Mouse (Mus musculus) hindbrain, embryonic 15.5 days (tissue): ENCODE data around the gene Madcam1. TPM values are rescaled to one million over a fixed set of nuclear protein-coding genes. Genes with fewer than 3 reads are reported as not detected.
A peak's percentile ranks its signal among the peaks of the same experiment; 100 is the strongest.

Source experiments
- ATAC-seq: fragments of 200-750 bp; cut with Nextera tagmentation; 2 replicates; pipeline ENCODE4 v1.8.0; 2017; ENCODE audit warnings: low read depth, moderate number of reproducible peaks, moderate TSS enrichment; ENCODE audit not compliant: low FRiP score
- H3K27ac ChIP-seq: fragments of 300-500 bp; sonication (generic); replicated peaks from 2 replicates; pipeline ENCODE4 v1.5.1; 2015; ENCODE audit warnings: mild to moderate bottlenecking, inconsistent platforms
- H3K27me3 ChIP-seq: fragments of 300-500 bp; sonication (generic); 2 replicates; pipeline ENCODE4 v1.6.1; 2015; ENCODE audit warnings: control low read depth, inconsistent platforms
- H3K36me3 ChIP-seq: fragments of 300-500 bp; sonication (generic); 2 replicates; pipeline ENCODE4 v1.6.1; 2015; ENCODE audit warnings: control low read depth, inconsistent platforms
- H3K4me1 ChIP-seq: fragments of 300-500 bp; sonication (generic); replicated peaks from 2 replicates; pipeline ENCODE4 v1.6.1; 2015; ENCODE audit warnings: control low read depth, inconsistent platforms
- H3K4me2 ChIP-seq: fragments of 300-500 bp; sonication (generic); 2 replicates; pipeline ENCODE4 v1.6.1; 2015; ENCODE audit warnings: moderate library complexity, mild to moderate bottlenecking, inconsistent platforms
- H3K4me3 ChIP-seq: fragments of 300-500 bp; sonication (generic); 2 replicates; pipeline ENCODE4 v1.5.1; 2015; ENCODE audit warnings: mild to moderate bottlenecking, inconsistent platforms
- H3K9ac ChIP-seq: fragments of 300-500 bp; sonication (generic); 2 replicates; pipeline ENCODE4 v1.6.1; 2015; ENCODE audit warnings: inconsistent platforms
- H3K9me3 ChIP-seq: fragments of 300-500 bp; sonication (generic); 2 replicates; pipeline ENCODE4 v1.6.1; 2016; ENCODE audit warnings: control low read depth, inconsistent platforms
- whole genome bisulfite sequencing: fragments of 180-500 bp; shearing (Covaris S2); methylation state at CpG from one replicate; pipeline ENCODE4 v1.1.7; 2015; 5-methylcytosine and 5-hydroxymethylcytosine counted together
- polyA plus RNA-seq: library from polyadenylated mRNA; unstranded; fragments of >200 nt; fragmentation: Nextera tagmentation; extraction: Ambion mirVana; gene quantifications from 2 replicates; pipeline ENCODE4 v1.2.1, GENCODE M21; 2015

Madcam1 gene
- polyA plus RNA-seq, 1 experiment from 2014 or later = 0.87 TPM

GRCm38 (mm10) chr10:79638486-79639204 is 25.7 kb upstream of the Madcam1 start:
- Histone ChIP-seq H3K36me3 (no peaks in the 10 kb centered on the region), H3K4me1 (peaks cover 29% of the 10 kb centered on the region), H3K4me2 (peak overlapping the region; percentile 93), H3K4me3 (peak overlapping the region; percentile 76; the same call in 1 of the 2 replicates), H3K27me3 (no peaks in the 10 kb centered on the region), H3K9ac (peak overlapping the region; percentile 78), H3K9me3 (no peaks in the 10 kb centered on the region), H3K27ac (peak overlapping the region; percentile 94)
- 3% methylated on average over 23 of the region's 23 CpGs for WGBS
- peak; percentile 23; the same call in 1 of the 2 replicates for ATAC-seq

GRCm38 (mm10) chr10:79645711-79646110 is 18.6 kb upstream of the Madcam1 start, which contains the start of gene Odf3l2:
Odf3l2 (minus strand) TSS chr10:79645738.
- Histone ChIP-seq H3K4me1 (no peaks in the 10 kb centered on the region), H3K9ac (no peak within 1 kb of the TSS), H3K9me3 (no peaks in the 10 kb centered on the region), H3K4me3 (no peak within 1 kb of the TSS), H3K36me3 (no peaks in the 10 kb centered on the region), H3K27ac (no peak within 1 kb of the TSS), H3K4me2 (no peak within 1 kb of the TSS), H3K27me3 (0 out of 2 replicates have a peak, but pooled peaks cover 2% of the 10 kb centered on the region)
- ATAC-seq = no peak
- WGBS = 72% methylated on average over 8 of the region's 8 CpGs

DNA sequence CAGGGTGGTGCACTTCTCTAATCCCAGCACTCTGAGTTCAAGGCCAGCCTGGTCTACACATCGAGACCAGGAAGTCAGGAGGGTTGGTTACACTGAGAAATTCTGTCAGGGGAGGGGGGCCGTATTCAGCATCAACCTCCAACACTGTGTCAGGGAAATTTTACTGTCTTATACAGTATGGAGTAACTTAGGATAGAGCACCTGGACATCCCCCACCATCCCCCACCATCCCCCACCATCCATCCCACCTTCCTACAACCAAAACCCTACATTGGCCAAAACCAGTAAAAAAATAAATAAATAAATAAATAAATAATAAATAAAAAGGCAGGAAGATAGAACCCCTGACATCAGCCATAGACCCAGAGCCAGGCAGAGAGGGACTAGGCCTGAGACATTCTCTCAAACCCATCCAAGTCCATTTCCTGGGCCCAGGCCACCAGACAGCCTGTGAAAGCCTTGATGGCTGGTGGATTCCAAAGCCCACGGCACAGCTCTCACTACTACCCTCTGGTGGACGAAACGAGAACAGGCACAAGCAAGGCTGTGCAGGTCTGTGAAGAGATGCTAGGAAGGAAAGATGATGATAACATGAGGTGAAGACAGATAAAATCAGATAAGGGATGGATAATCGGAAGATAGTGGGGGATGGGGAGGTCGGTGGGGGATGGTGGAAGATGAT is 15.1 kb upstream of the Madcam1 start:
- Histone ChIP-seq H3K27me3 (0 out of 2 replicates have a peak, but pooled peaks cover 5% of the 10 kb centered on the region), H3K4me1 (peaks cover 2% of the 10 kb centered on the region), H3K9ac (no peak overlapping the region), H3K4me2 (no peak overlapping the region), H3K9me3 (no peaks in the 10 kb centered on the region), H3K4me3 (no peak overlapping the region), H3K27ac (no peak overlapping the region), H3K36me3 (no peaks in the 10 kb centered on the region)
- 31% methylated on average over 7 of the region's 7 CpGs for WGBS
- peak; percentile 65; the same call in 1 of the 2 replicates for ATAC-seq

DNA sequence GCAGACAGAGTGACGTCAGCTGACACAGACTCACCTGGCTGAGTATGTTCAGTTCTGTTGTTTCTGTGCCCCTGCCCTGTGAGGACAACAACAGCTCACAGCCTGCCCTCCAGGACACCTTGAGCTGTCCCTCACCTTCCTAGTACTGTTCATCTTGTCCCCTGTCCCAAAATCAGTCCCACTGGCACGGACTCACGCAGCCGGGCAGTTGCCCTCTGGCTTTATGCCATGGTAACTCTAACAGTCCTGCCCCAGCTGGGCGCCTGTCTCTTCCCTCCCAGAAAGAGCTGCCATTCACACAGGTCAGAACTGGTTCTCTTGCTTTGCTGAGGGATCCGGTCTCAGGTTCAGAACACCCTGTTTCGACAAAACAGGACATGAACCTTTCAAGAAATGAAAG is 11.6 kb upstream of the Madcam1 start:
- Histone ChIP-seq H3K9ac (no peak overlapping the region), H3K9me3 (no peaks in the 10 kb centered on the region), H3K27me3 (0 out of 2 replicates have a peak, but pooled peaks cover 5% of the 10 kb centered on the region), H3K4me2 (no peak overlapping the region), H3K27ac (no peak overlapping the region), H3K4me1 (peaks cover 17% of the 10 kb centered on the region), H3K4me3 (no peak overlapping the region), H3K36me3 (no peaks in the 10 kb centered on the region)
- whole genome bisulfite sequencing = 75% methylated on average over 7 of the region's 7 CpGs
- ATAC-seq = no peak

DNA sequence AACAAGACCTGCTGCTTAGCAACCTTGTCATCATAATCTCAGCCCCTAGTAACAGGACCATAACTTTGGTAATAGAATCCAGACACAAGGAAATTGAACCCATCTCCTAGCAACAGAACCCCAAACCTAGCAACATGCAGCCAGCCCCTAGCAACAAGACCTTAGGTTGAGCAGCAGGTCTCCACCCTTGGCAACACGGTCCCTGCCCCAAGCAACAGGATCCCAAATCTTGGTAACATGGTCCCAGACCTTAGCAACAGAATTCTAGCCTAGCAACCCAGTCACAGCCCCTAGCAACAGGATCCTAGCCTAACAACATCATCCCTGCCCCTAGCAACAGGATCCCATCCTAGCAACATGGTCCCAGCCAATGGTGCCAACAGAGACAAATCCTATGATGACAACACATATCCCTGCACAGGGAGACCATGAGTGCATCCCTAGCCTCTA is 9.4 kb upstream of the Madcam1 start:
- peaks cover 17% of the 10 kb centered on the region for H3K4me1 ChIP-seq
- ATAC-seq = peak; percentile 87
- H3K9ac ChIP-seq = no peak overlapping the region
- H3K4me3 ChIP-seq = no peak overlapping the region
- H3K4me2 ChIP-seq = no peak overlapping the region
- H3K27me3 ChIP-seq = 0 out of 2 replicates have a peak, but pooled peaks cover 4% of the 10 kb centered on the region
- H3K9me3 ChIP-seq = no peaks in the 10 kb centered on the region
- H3K27ac ChIP-seq = peak overlapping the region; percentile 73
- no peaks in the 10 kb centered on the region for H3K36me3 ChIP-seq
- WGBS = 4% methylated on average over 1 of the region's 1 CpGs

DNA sequence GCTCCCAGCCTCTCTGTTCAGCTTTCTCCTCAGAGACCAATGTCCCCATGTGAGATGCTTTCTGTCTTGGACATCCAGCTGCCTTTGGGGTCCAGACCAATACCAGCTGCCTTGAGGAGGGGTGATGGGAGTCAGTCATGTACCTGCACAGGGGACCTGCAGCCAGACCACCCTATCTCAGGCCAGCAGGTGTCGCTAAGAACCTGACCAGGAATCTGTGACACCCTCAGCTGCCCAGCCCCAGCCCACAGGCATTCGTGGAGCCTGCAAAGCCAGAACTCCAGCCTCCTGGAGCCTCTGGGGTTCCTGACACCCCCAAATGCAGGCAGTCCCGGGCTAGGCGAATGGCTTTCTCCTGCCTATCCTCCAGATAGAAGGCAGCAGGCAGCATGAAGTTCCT is 5.5 kb upstream of the Madcam1 start:
- no peaks in the 10 kb centered on the region for H3K9me3 ChIP-seq
- no peaks in the 10 kb centered on the region for H3K27me3 ChIP-seq
- peaks cover 17% of the 10 kb centered on the region for H3K4me1 ChIP-seq
- H3K27ac ChIP-seq = no peak overlapping the region
- no peak overlapping the region for H3K4me2 ChIP-seq
- WGBS = 18% methylated on average over 4 of the region's 4 CpGs
- ATAC-seq = no peak
- H3K4me3 ChIP-seq = no peak overlapping the region
- H3K36me3 ChIP-seq = no peaks in the 10 kb centered on the region
- no peak overlapping the region for H3K9ac ChIP-seq

- 78% methylated on average over 2 of the region's 2 CpGs for WGBS
- no peak for ATAC-seq
- H3K9ac ChIP-seq = no peak overlapping the region
- H3K36me3 ChIP-seq = no peaks in the 10 kb centered on the region
- no peaks in the 10 kb centered on the region for H3K9me3 ChIP-seq
- H3K27me3 ChIP-seq = no peaks in the 10 kb centered on the region
- H3K27ac ChIP-seq = no peak overlapping the region
- H3K4me1 ChIP-seq = peaks cover 4% of the 10 kb centered on the region
- H3K4me2 ChIP-seq = no peak overlapping the region
- no peak overlapping the region for H3K4me3 ChIP-seq
These were observed 4.1 kb upstream of the Madcam1 start for GRCm38 (mm10) chr10:79660298-79660697.

DNA sequence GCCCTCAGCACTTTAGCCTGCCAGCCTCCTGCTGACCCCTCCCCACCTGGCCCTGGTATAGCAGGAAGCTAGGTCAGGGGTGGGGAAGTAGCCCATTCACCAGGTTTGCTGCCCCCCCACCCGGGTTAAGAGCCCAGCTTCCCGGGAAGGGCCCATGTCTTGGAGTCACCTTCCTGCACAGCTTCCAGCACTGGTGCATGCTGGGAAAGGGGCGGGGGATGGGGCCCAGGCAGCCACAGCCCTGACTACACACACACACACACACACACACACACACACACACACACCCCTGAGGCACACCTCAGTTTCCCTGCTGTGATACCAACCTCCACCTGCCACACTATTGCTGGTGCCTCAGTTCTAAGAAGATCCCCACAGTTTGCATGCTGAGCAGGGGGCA is 2.5 kb upstream of the Madcam1 start:
- Histone ChIP-seq H3K27ac (no peak overlapping the region), H3K9ac (no peak overlapping the region), H3K27me3 (no peaks in the 10 kb centered on the region), H3K4me2 (no peak overlapping the region), H3K4me3 (no peak overlapping the region), H3K4me1 (no peaks in the 10 kb centered on the region), H3K36me3 (no peaks in the 10 kb centered on the region), H3K9me3 (no peaks in the 10 kb centered on the region)
- ATAC-seq = no peak
- 48% methylated on average over 3 of the region's 3 CpGs for WGBS

- no peak for ATAC-seq
- 87% methylated on average over 8 of the region's 8 CpGs for WGBS
- H3K36me3 ChIP-seq = no peaks in the 10 kb centered on the region
- no peak overlapping the region for H3K27ac ChIP-seq
- H3K9ac ChIP-seq = no peak overlapping the region
- H3K4me1 ChIP-seq = peaks cover 10% of the 10 kb centered on the region
- H3K27me3 ChIP-seq = no peaks in the 10 kb centered on the region
- no peak overlapping the region for H3K4me3 ChIP-seq
- H3K4me2 ChIP-seq = no peak overlapping the region
- no peaks in the 10 kb centered on the region for H3K9me3 ChIP-seq
These were observed 692 bp downstream of the Madcam1 start for GRCm38 (mm10) chr10:79665051-79665450.

- H3K4me3 ChIP-seq = no peak overlapping the region
- no peak overlapping the region for H3K9ac ChIP-seq
- no peak overlapping the region for H3K27ac ChIP-seq
- no peaks in the 10 kb centered on the region for H3K36me3 ChIP-seq
- no peaks in the 10 kb centered on the region for H3K27me3 ChIP-seq
- ATAC-seq = no peak
- no peaks in the 10 kb centered on the region for H3K9me3 ChIP-seq
- no peak overlapping the region for H3K4me2 ChIP-seq
- WGBS = 70% methylated on average over 9 of the region's 9 CpGs
- peaks cover 24% of the 10 kb centered on the region for H3K4me1 ChIP-seq
These were observed 2.1 kb downstream of the Madcam1 start for GRCm38 (mm10) chr10:79666493-79666892.

DNA sequence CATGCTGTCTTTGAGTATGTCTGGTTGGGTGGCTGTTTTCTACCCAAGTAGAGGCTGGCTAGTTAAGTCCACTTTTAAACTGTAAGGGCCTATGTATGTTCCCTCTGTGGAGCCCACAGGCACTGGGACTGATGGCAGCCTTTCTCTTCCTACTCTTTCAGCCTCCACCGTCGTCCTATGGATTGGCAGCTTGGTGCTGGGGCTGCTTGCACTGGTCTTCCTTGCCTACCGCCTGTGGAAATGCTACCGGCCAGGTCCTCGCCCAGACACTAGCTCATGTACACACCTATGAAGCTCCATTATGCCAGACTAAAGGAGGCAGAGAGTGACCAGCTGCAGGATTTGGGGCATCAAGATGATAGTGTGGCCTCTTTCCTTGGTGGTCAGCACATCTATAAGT is 3.7 kb downstream of the Madcam1 start:
- ATAC-seq = no peak
- no peaks in the 10 kb centered on the region for H3K27me3 ChIP-seq
- peak overlapping the region; percentile 87 for H3K4me2 ChIP-seq
- WGBS = 83% methylated on average over 5 of the region's 5 CpGs
- no peaks in the 10 kb centered on the region for H3K36me3 ChIP-seq
- H3K9me3 ChIP-seq = no peaks in the 10 kb centered on the region
- peak overlapping the region; percentile 78 for H3K4me3 ChIP-seq
- H3K4me1 ChIP-seq = peaks cover 27% of the 10 kb centered on the region
- peak overlapping the region; percentile 86 for H3K9ac ChIP-seq
- peak overlapping the region; percentile 97 for H3K27ac ChIP-seq
